Mouse (Mus musculus): ENCODE measurements at regions not wholly inside any gene's neighbourhood (a gene's known extent, or its start where the extent isn't known, plus 50 kb on each side); places are given as distances from the start of the nearest gene placed in this dataset.

DNA sequence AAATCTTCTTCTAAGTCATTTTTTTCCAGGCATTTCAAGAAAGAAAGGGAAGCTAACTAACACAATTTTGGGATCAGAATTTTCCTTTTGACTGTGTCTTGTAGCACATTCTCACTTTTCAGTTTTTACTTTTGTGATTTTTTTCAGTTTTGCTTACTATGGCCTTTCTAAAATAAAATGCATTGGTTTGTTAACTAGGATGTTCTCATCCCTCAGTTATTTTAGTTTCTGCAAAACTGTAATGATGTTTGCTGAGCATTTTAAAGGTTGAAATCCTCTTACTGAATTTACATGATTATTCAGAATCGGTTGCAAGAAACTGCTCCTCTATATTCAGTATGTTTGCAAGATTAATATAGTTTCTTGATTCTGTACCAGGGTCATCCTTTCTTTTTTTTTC lies 610.1 kb upstream of the Frg1 start:
- TF ChIP-seq POLR2A (IDR thresholded peaks at IDR 0.05; ENCODE audit: low read depth, low read length) (no peak), CTCF (conservative IDR thresholded peaks at IDR 0.05; ENCODE audit: insufficient read depth, insufficient read length, low read depth, low read length) (no peak)

Measured in kidney, adult 2 months (tissue).